Mouse (Mus musculus) heart, embryonic 14.5 days (tissue): ENCODE data around the gene 4930579F01Rik. TPM values are rescaled to one million over a fixed set of nuclear protein-coding genes. Genes with fewer than 3 reads are reported as not detected.

Experiments used
- ATAC-seq: fragments of 200-750 bp; cut with Nextera tagmentation; 2 replicates; pipeline ENCODE4 v1.8.0; 2017; ENCODE audit warnings: low read depth, moderate TSS enrichment; ENCODE audit not compliant: insufficient number of reproducible peaks, insufficient read depth, low FRiP score
- H3K27ac ChIP-seq, 2 experiments: fragments of 200-500 bp in 1 of 2; fragments of 300-500 bp in 1 of 2; sonication (generic) in 1 of 2; replicated peaks in 1 of 2; 2 replicates each; pipeline ENCODE4 v1.5.1; 2012 to 2014; ENCODE audit warnings: low read depth in 2 of 2, low read length in 2 of 2, control low read depth in 1 of 2, mild to moderate bottlenecking in 1 of 2, mixed read lengths in 1 of 2; ENCODE audit not compliant: control insufficient read depth in 1 of 2, insufficient read depth in 1 of 2
- H3K27me3 ChIP-seq: fragments of 300-500 bp; sonication (generic); 2 replicates; pipeline ENCODE4 v1.6.1; 2014; ENCODE audit warnings: mild to moderate bottlenecking, low read length, control low read depth; ENCODE audit not compliant: control insufficient read depth, insufficient read depth
- H3K36me3 ChIP-seq: fragments of 300-500 bp; sonication (generic); 2 replicates; pipeline ENCODE4 v1.6.1; 2014; ENCODE audit warnings: mild to moderate bottlenecking, control low read depth, low read length, mixed read lengths; ENCODE audit not compliant: control insufficient read depth, insufficient read depth
- H3K4me1 ChIP-seq, 2 experiments: fragments of 200-500 bp in 1 of 2; fragments of 300-500 bp in 1 of 2; sonication (generic) in 1 of 2; 2 replicates each; pipeline ENCODE4 v1.6.1; 2012 to 2014; ENCODE audit warnings: low read length in 2 of 2, control low read depth in 1 of 2, mixed read lengths in 1 of 2; ENCODE audit not compliant: control insufficient read depth in 2 of 2, insufficient read depth in 2 of 2
- H3K4me2 ChIP-seq: fragments of 300-500 bp; sonication (generic); 2 replicates; pipeline ENCODE4 v1.6.1; 2014; ENCODE audit warnings: mild to moderate bottlenecking, low read length
- H3K4me3 ChIP-seq, 2 experiments: fragments of 200-500 bp in 1 of 2; fragments of 300-500 bp in 1 of 2; sonication (generic) in 1 of 2; 2 replicates each; pipeline ENCODE4 v1.5.1; 2012 to 2014; ENCODE audit warnings: low read length in 2 of 2, mild to moderate bottlenecking in 2 of 2, control low read depth in 1 of 2, low read depth in 1 of 2, moderate library complexity in 1 of 2; ENCODE audit not compliant: control insufficient read depth in 1 of 2, insufficient read depth in 1 of 2
- H3K9ac ChIP-seq: fragments of 300-500 bp; sonication (generic); 2 replicates; pipeline ENCODE4 v1.6.1; 2014; ENCODE audit warnings: mild to moderate bottlenecking, low read length
- H3K9me3 ChIP-seq: fragments of 300-500 bp; sonication (generic); 2 replicates; pipeline ENCODE4 v1.6.1; 2016; ENCODE audit warnings: low read length, control low read depth; ENCODE audit not compliant: control insufficient read depth
- WGBS: fragments of 180-500 bp; shearing (Covaris S2); extraction: QIAGEN DNeasy Blood & Tissue Kit; methylation state at CpG from one replicate; pipeline ENCODE4 v1.1.7; 2014; 5-methylcytosine and 5-hydroxymethylcytosine counted together
- polyA plus RNA-seq: library from polyadenylated mRNA; unstranded; fragments of >200 nt; fragmentation: Nextera tagmentation; extraction: Ambion mirVana; gene quantifications from 2 replicates; pipeline ENCODE4 v1.2.1, GENCODE M21; 2014

4930579F01Rik gene
- not detected in 2 replicates for polyA plus RNA-seq

DNA sequence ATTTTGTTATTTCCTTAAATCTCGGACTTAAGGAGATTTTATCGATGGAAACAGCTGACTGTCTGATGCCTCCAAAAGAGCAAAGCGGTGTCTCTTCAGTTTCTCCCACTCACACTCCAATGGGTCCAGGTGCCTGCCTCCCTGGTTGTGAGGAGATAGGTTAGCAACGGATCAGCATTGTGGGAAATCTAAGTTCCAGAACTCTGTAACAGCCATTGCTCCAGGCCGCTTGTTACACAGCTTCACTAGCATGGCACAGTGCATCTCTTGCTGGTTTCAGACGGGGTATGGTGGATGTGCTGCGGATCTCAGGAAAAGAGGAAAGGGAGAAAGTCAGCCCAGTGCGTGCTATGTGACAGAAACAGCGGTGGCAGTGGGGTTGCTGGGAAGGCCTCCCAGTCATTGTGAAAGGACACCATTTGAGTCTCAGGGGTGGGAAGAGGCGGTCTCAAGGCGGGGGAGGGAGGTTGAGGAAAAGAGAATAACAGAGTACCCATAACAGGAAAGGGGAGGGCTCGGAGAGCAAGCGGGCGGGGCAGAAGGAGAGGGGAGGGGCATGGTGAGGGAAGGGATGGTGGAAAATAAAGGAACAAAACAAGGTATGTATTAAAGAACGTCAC is at the start of gene 4930579F01Rik:
TSS of gene 4930579F01Rik (minus strand) at position 143 of the 620 bp plus-strand sequence.
- WGBS, result 75% methylated on average over 15 of the region's 15 CpGs
- Histone ChIP-seq H3K27me3 (no peaks in the 10 kb centered on the region), H3K27ac (no peak within 1 kb of the TSS), H3K4me2 (no peak within 1 kb of the TSS), H3K4me1 (no peaks in the 10 kb centered on the region), H3K4me3 (no peak within 1 kb of the TSS), H3K36me3 (no peaks in the 10 kb centered on the region), H3K9ac (no peak within 1 kb of the TSS), H3K9me3 (no peaks in the 10 kb centered on the region)
- ATAC-seq, result no peak

GRCm38 (mm10) chr3:138242933-138243332 is 49.3 kb upstream of the 4930579F01Rik start:
- Histone ChIP-seq H3K36me3 (no peaks in the 10 kb centered on the region), H3K9ac (no peak overlapping the region), H3K4me1 (no peaks in the 10 kb centered on the region; a peak in 1 of 4 replicates), H3K27me3 (no peaks in the 10 kb centered on the region), H3K4me3 (no peak overlapping the region), H3K27ac (no peak overlapping the region), H3K9me3 (no peaks in the 10 kb centered on the region), H3K4me2 (no peak overlapping the region)
- ATAC-seq, result no peak
- WGBS, result 89% methylated on average over 6 of the region's 6 CpGs

GRCm38 (mm10) chr3:138242021-138242726 is 48.5 kb upstream of the 4930579F01Rik start:
- H3K9me3 ChIP-seq, result no peaks in the 10 kb centered on the region
- WGBS, result 85% methylated on average over 14 of the region's 14 CpGs
- H3K36me3 ChIP-seq, result no peaks in the 10 kb centered on the region
- H3K4me1 ChIP-seq, result no peaks in the 10 kb centered on the region; a peak in 1 of 4 replicates
- H3K27ac ChIP-seq, result no peak overlapping the region
- H3K9ac ChIP-seq, result no peak overlapping the region
- H3K27me3 ChIP-seq, result no peaks in the 10 kb centered on the region
- no peak overlapping the region for H3K4me2 ChIP-seq
- no peak overlapping the region for H3K4me3 ChIP-seq
- no peak for ATAC-seq

- Histone ChIP-seq H3K4me1 (no peaks in the 10 kb centered on the region; a peak in 1 of 4 replicates), H3K4me3 (no peak overlapping the region), H3K4me2 (no peak overlapping the region), H3K9me3 (no peaks in the 10 kb centered on the region), H3K9ac (no peak overlapping the region), H3K27ac (no peak overlapping the region), H3K27me3 (no peaks in the 10 kb centered on the region), H3K36me3 (no peaks in the 10 kb centered on the region)
- 32% methylated on average over 6 of the region's 6 CpGs for WGBS
- ATAC-seq, result 0 out of 2 replicates have a peak, but pooled peaks have one; percentile 9
Observed at GRCm38 (mm10) chr3:138241371-138241770, 47.7 kb upstream of the 4930579F01Rik start.

DNA sequence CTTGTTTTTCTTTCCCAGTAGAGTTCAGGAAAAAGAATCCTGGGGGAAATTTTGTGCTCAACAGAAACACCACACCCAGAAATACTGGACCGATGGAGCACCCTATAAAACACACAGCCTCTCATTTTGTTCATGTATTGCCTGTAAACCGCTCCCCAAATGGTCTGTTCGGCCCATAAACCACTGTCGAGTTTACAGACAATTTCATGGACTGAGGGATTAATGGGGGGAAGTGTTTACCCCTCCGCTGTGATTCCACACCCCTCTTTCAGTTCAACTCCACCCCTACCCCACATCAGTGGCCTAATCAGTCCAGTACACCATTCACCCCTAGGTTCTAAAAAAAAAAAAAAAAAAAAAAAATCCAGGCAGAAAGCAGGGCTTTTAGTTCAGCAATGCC is 47.3 kb upstream of the 4930579F01Rik start:
- H3K9me3 ChIP-seq, result no peaks in the 10 kb centered on the region
- no peak overlapping the region for H3K9ac ChIP-seq
- H3K4me3 ChIP-seq, result no peak overlapping the region
- H3K27ac ChIP-seq, result no peak overlapping the region
- ATAC-seq, result 0 out of 2 replicates have a peak, but pooled peaks have one; percentile 21
- no peaks in the 10 kb centered on the region; a peak in 1 of 4 replicates for H3K4me1 ChIP-seq
- WGBS, result 76% methylated on average over 5 of the region's 5 CpGs
- H3K36me3 ChIP-seq, result no peaks in the 10 kb centered on the region
- no peak overlapping the region for H3K4me2 ChIP-seq
- H3K27me3 ChIP-seq, result no peaks in the 10 kb centered on the region

DNA sequence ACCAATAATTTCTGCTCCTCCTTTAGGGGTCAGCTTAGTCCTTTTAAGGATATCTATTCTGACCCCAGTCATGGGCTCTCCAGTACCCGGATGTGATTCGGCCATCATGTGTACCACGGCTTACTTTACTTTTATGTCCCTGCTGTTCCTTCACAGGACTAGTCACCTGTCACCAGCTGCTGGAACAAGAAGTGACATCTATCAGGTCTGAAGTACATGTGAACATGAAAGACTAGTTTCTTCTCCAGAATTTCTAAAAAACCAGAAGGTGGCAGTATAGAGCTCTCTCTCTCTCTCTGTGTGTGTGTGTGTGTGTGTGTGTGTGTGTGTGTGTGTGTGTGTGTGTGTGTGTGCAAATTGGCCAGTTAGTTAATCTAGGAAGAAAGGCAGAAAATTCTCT is 46.8 kb upstream of the 4930579F01Rik start:
- ATAC-seq, result no peak
- Histone ChIP-seq H3K4me3 (no peak overlapping the region), H3K27me3 (no peaks in the 10 kb centered on the region), H3K27ac (no peak overlapping the region), H3K36me3 (no peaks in the 10 kb centered on the region), H3K9me3 (no peaks in the 10 kb centered on the region), H3K4me2 (no peak overlapping the region), H3K4me1 (no peaks in the 10 kb centered on the region; a peak in 1 of 4 replicates), H3K9ac (no peak overlapping the region)
- 77% methylated on average over 3 of the region's 3 CpGs for WGBS

DNA sequence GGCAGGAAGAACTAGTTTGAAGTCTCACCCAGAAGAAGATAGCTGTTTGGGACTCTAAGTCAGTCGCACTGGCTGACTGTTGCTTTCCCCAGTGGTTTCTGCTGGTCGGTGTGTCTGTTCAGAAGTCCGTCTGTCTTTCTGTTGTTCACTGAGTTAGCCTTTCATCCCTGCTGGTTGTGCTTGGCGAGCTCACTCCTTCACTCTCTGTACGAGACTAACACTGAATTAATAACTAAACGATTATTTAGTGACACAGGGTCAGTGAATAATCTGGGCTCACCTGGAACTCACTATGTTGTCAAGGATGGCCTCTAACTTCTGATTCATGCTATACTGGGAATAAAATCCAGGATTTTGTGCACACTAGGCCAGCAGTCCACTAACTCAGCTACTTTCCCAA is 45.8 kb upstream of the 4930579F01Rik start:
- no peak for ATAC-seq
- Histone ChIP-seq H3K36me3 (no peaks in the 10 kb centered on the region), H3K9me3 (no peaks in the 10 kb centered on the region), H3K27ac (no peak overlapping the region), H3K27me3 (no peaks in the 10 kb centered on the region), H3K4me1 (no peaks in the 10 kb centered on the region; a peak in 1 of 4 replicates), H3K9ac (no peak overlapping the region), H3K4me3 (no peak overlapping the region), H3K4me2 (no peak overlapping the region)
- 83% methylated on average over 6 of the region's 6 CpGs for WGBS
